Mouse (Mus musculus) midbrain, postnatal 0 days (tissue): ENCODE measurements around the gene Scyl3. TPM values are rescaled to one million over a fixed set of nuclear protein-coding genes. Genes with fewer than 3 reads are reported as not detected.

ENCODE experiments used
- ATAC-seq: fragments of 200-750 bp; cut with Nextera tagmentation; 2 replicates; pipeline ENCODE4 v1.8.0; 2017; ENCODE audit warnings: moderate number of reproducible peaks, mild to moderate bottlenecking, moderate TSS enrichment, moderate library complexity; ENCODE audit not compliant: low FRiP score
- DNase-seq: peaks from one replicate; pipeline ENCODE4 v3.0.0-alpha.2; 2015; ENCODE audit warnings: low spot score
- H3K27ac ChIP-seq: fragments of 300-500 bp; sonication (generic); 2 replicates; pipeline ENCODE4 v1.5.1; 2014; ENCODE audit warnings: low read depth, mild to moderate bottlenecking, low read length, mixed read lengths
- H3K27me3 ChIP-seq: fragments of 300-500 bp; sonication (generic); 2 replicates; pipeline ENCODE4 v1.6.1; 2014; ENCODE audit warnings: low read length, control low read depth, mixed read lengths; ENCODE audit not compliant: insufficient read depth
- H3K36me3 ChIP-seq: fragments of 300-500 bp; sonication (generic); 2 replicates; pipeline ENCODE4 v1.6.1; 2014; ENCODE audit warnings: low read length, control low read depth, mixed read lengths; ENCODE audit not compliant: insufficient read depth
- H3K4me1 ChIP-seq: fragments of 300-500 bp; sonication (generic); 2 replicates; pipeline ENCODE4 v1.6.1; 2014; ENCODE audit warnings: mild to moderate bottlenecking, control low read depth, antibody characterized with exemption, low read length, mixed read lengths; ENCODE audit not compliant: insufficient read depth
- H3K4me2 ChIP-seq: fragments of 300-500 bp; sonication (generic); 2 replicates; pipeline ENCODE4 v1.6.1; 2014; ENCODE audit warnings: low read depth, mild to moderate bottlenecking, low read length, mixed read lengths; ENCODE audit not compliant: poor library complexity, severe bottlenecking
- H3K4me3 ChIP-seq: fragments of 300-500 bp; sonication (generic); 2 replicates; pipeline ENCODE4 v1.5.1; 2014; ENCODE audit warnings: low read depth, mild to moderate bottlenecking, low read length, moderate library complexity
- H3K9ac ChIP-seq: fragments of 300-500 bp; sonication (generic); replicated peaks from 2 replicates; pipeline ENCODE4 v1.6.1; 2014; ENCODE audit warnings: mild to moderate bottlenecking, low read length, moderate library complexity, mixed read lengths; ENCODE audit not compliant: poor library complexity, severe bottlenecking
- H3K9me3 ChIP-seq: fragments of 300-500 bp; sonication (generic); 2 replicates; pipeline ENCODE4 v1.6.1; 2016; ENCODE audit warnings: low read length, control low read depth
- CTCF ChIP-seq: IDR thresholded peaks from 2 replicates; pipeline ENCODE4 v1.5.1; 2016; ENCODE audit warnings: antibody characterized with exemption, mild to moderate bottlenecking
- WGBS: fragments of 180-500 bp; shearing (Covaris S2); extraction: QIAGEN DNeasy Blood & Tissue Kit; methylation state at CpG from one replicate; pipeline ENCODE4 v1.1.7; 2014; 5-methylcytosine and 5-hydroxymethylcytosine counted together
- polyA plus RNA-seq: library from polyadenylated mRNA; unstranded; fragments of >200 nt; fragmentation: Nextera tagmentation; extraction: Ambion mirVana; gene quantifications from 2 replicates; pipeline ENCODE4 v1.2.1, GENCODE M21; 2015
- total RNA-seq: library from RNA; depleted of rRNA; stranded (reverse); fragments of >200 nt; gene quantifications from 2 replicates; pipeline ENCODE4 v1.2.3, GENCODE M21; 2014; rRNA removed

The Scyl3 gene
- total and polyA plus RNA-seq, 2 experiments from 2014 or later: 12.3 to 16.6 TPM

- DNase-seq: no peak
- H3K4me1 ChIP-seq: no peaks in the 10 kb centered on the region
- TF ChIP-seq CTCF: no peak
- H3K9ac ChIP-seq: no peak overlapping the region
- no peak for ATAC-seq
- H3K27ac ChIP-seq: no peak overlapping the region
- H3K4me2 ChIP-seq: no peak overlapping the region
- H3K36me3 ChIP-seq: no peaks in the 10 kb centered on the region
- H3K9me3 ChIP-seq: no peaks in the 10 kb centered on the region
- 46% methylated on average over 6 of the region's 6 CpGs for WGBS
- H3K27me3 ChIP-seq: no peaks in the 10 kb centered on the region
- no peak overlapping the region for H3K4me3 ChIP-seq
Measured at GRCm38 (mm10) chr1:164001831-164002452, 73.0 kb downstream of the Scyl3 start.

- H3K4me3 ChIP-seq: no peak overlapping the region
- H3K27ac ChIP-seq: no peak overlapping the region
- no peaks in the 10 kb centered on the region for H3K4me1 ChIP-seq
- H3K9ac ChIP-seq: no peak overlapping the region
- H3K27me3 ChIP-seq: no peaks in the 10 kb centered on the region
- DNase-seq (no peak), ATAC-seq (no peak)
- no peaks in the 10 kb centered on the region for H3K9me3 ChIP-seq
- WGBS: 85% methylated on average over 3 of the region's 3 CpGs
- no peak overlapping the region for H3K4me2 ChIP-seq
- TF ChIP-seq CTCF: no peak
- no peaks in the 10 kb centered on the region for H3K36me3 ChIP-seq
Measured at GRCm38 (mm10) chr1:164004311-164004710, 75.4 kb downstream of the Scyl3 start.

Other genes with a start within 250 kb of the Scyl3 start
- gene Mettl11b, start 203.9 kb upstream of the Scyl3 start, total RNA-seq: 0.55 and 1.5 TPM in 2 replicates
- gene Mettl11b, start 203.9 kb upstream of the Scyl3 start, polyA plus RNA-seq: 1.4 and 1.8 TPM in 2 replicates
- 157 and 191 TPM in 2 replicates for gene Kifap3, start 149.5 kb upstream of the Scyl3 start, total RNA-seq
- 154 and 159 TPM in 2 replicates for gene Kifap3, start 149.5 kb upstream of the Scyl3 start, polyA plus RNA-seq
- gene BC055324, start 65.7 kb downstream of the Scyl3 start, total RNA-seq: 5.2 and 5.6 TPM in 2 replicates
- 1.8 TPM in 2 replicates for gene BC055324, start 65.7 kb downstream of the Scyl3 start, polyA plus RNA-seq
- gene Mettl18, start 65.8 kb downstream of the Scyl3 start, total RNA-seq: 3.6 and 6.9 TPM in 2 replicates
- gene Mettl18, start 65.8 kb downstream of the Scyl3 start, polyA plus RNA-seq: 4.9 and 5.2 TPM in 2 replicates
- not detected in 2 replicates for gene Sele, start 119.1 kb downstream of the Scyl3 start, total RNA-seq
- not detected in 2 replicates for gene Sele, start 119.1 kb downstream of the Scyl3 start, polyA plus RNA-seq
- not detected in 2 replicates for gene Sell, start 132.9 kb downstream of the Scyl3 start, total RNA-seq
- 0.18 TPM in 1 of 2 replicates, not detected in the other for gene Sell, start 132.9 kb downstream of the Scyl3 start, polyA plus RNA-seq
- gene Selp, start 186.2 kb downstream of the Scyl3 start, total RNA-seq: not detected in 2 replicates
- gene Selp, start 186.2 kb downstream of the Scyl3 start, polyA plus RNA-seq: not detected in 2 replicates
- gene F5, start 222.7 kb downstream of the Scyl3 start, total RNA-seq: 0.05 and 0.09 TPM in 2 replicates
- gene F5, start 222.7 kb downstream of the Scyl3 start, polyA plus RNA-seq: 0.02 and 0.04 TPM in 2 replicates